Mouse (Mus musculus): ENCODE measurements at regions not wholly inside any gene's neighbourhood (a gene's known extent, or its start where the extent isn't known, plus 50 kb on each side); places are given as distances from the start of the nearest gene placed in this dataset.
A peak's percentile ranks its signal among the peaks of the same experiment; 100 is the strongest.

- Histone ChIP-seq H3K36me3 (ENCODE audit: insufficient read depth) (no peaks in the 10 kb centered on the region), H3K4me2 (no peak overlapping the region), H3K27me3 (ENCODE audit: insufficient read depth, low read length) (no peaks in the 10 kb centered on the region), H3K9me3 (ENCODE audit: low read depth, low read length) (no peaks in the 10 kb centered on the region), H3K27ac (ENCODE audit: low read depth) (no peak overlapping the region), H3K9ac (no peak overlapping the region), H3K4me1 (ENCODE audit: insufficient read depth) (peaks cover 6% of the 10 kb centered on the region; the same call in 1 of the 2 replicates), H3K4me3 (ENCODE audit: low read depth, low read length) (no peak overlapping the region)
- no peak for DNase-seq
- TF ChIP-seq CTCF (IDR thresholded peaks at IDR 0.05; ENCODE audit: low read depth), result no peak
- ATAC-seq (ENCODE audit: insufficient read depth), result no peak
- WGBS, result 64% methylated on average over 4 of the region's 4 CpGs
These were observed 106.3 kb upstream of the Gm10295 start for GRCm38 (mm10) chr7:71457409-71458103.

- Histone ChIP-seq H3K4me1 (ENCODE audit: insufficient read depth) (peaks cover 6% of the 10 kb centered on the region; the same call in 1 of the 2 replicates), H3K36me3 (ENCODE audit: insufficient read depth) (no peaks in the 10 kb centered on the region), H3K9me3 (ENCODE audit: low read depth, low read length) (no peaks in the 10 kb centered on the region), H3K4me3 (ENCODE audit: low read depth, low read length) (0 out of 2 replicates have a peak overlapping the region, but pooled peaks have one; percentile 4), H3K9ac (no peak overlapping the region; the same call in 1 of the 2 replicates), H3K27ac (ENCODE audit: low read depth) (peak overlapping the region; percentile 27; the same call in 1 of the 2 replicates), H3K27me3 (ENCODE audit: insufficient read depth, low read length) (no peaks in the 10 kb centered on the region), H3K4me2 (peak overlapping the region; percentile 52)
- ATAC-seq (ENCODE audit: insufficient read depth) (peak; percentile 24; the same call in 1 of the 2 replicates), DNase-seq (peak; percentile 35)
- no peak for TF ChIP-seq CTCF (IDR thresholded peaks at IDR 0.05; ENCODE audit: low read depth)
- WGBS, result 46% methylated on average over 13 of the region's 13 CpGs
These were observed 105.1 kb upstream of the Gm10295 start for GRCm38 (mm10) chr7:71456421-71456820.

- Histone ChIP-seq H3K4me3 (ENCODE audit: low read depth, low read length) (no peak overlapping the region), H3K9ac (no peak overlapping the region), H3K4me2 (no peak overlapping the region), H3K9me3 (ENCODE audit: low read depth, low read length) (no peaks in the 10 kb centered on the region), H3K27me3 (ENCODE audit: insufficient read depth, low read length) (no peaks in the 10 kb centered on the region), H3K27ac (ENCODE audit: low read depth) (peak overlapping the region; percentile 47; the same call in 1 of the 2 replicates), H3K36me3 (ENCODE audit: insufficient read depth) (no peaks in the 10 kb centered on the region), H3K4me1 (ENCODE audit: insufficient read depth) (no peaks in the 10 kb centered on the region)
- peak; percentile 83 for DNase-seq
- peak; percentile 85 for ATAC-seq (ENCODE audit: insufficient read depth)
- no peak for TF ChIP-seq CTCF (IDR thresholded peaks at IDR 0.05; ENCODE audit: low read depth)
- 52% methylated on average over 11 of the region's 11 CpGs for WGBS
These were observed 89.3 kb upstream of the Gm10295 start for GRCm38 (mm10) chr7:71440330-71441240.

- TF ChIP-seq CTCF (IDR thresholded peaks at IDR 0.05; ENCODE audit: low read depth), result no peak
- no peaks in the 10 kb centered on the region for H3K9me3 ChIP-seq (ENCODE audit: low read depth, low read length)
- H3K4me1 ChIP-seq (ENCODE audit: insufficient read depth), result no peaks in the 10 kb centered on the region
- DNase-seq (no peak), ATAC-seq (ENCODE audit: insufficient read depth) (no peak)
- 34% methylated on average over 2 of the region's 2 CpGs for WGBS
- no peaks in the 10 kb centered on the region for H3K36me3 ChIP-seq (ENCODE audit: insufficient read depth)
- no peak overlapping the region for H3K9ac ChIP-seq
- H3K27ac ChIP-seq (ENCODE audit: low read depth), result no peak overlapping the region
- H3K4me3 ChIP-seq (ENCODE audit: low read depth, low read length), result no peak overlapping the region
- no peaks in the 10 kb centered on the region for H3K27me3 ChIP-seq (ENCODE audit: insufficient read depth, low read length)
- H3K4me2 ChIP-seq, result no peak overlapping the region
These were observed 74.7 kb upstream of the Gm10295 start for GRCm38 (mm10) chr7:71425982-71426381.

GRCm38 (mm10) chr7:71419261-71419660 lies 68.0 kb upstream of the Gm10295 start:
- H3K27me3 ChIP-seq (ENCODE audit: insufficient read depth, low read length), result no peaks in the 10 kb centered on the region
- H3K4me2 ChIP-seq, result no peak overlapping the region
- no peak overlapping the region for H3K9ac ChIP-seq
- DNase-seq (peak; percentile 31), ATAC-seq (ENCODE audit: insufficient read depth) (no peak)
- no peaks in the 10 kb centered on the region for H3K9me3 ChIP-seq (ENCODE audit: low read depth, low read length)
- no peaks in the 10 kb centered on the region for H3K36me3 ChIP-seq (ENCODE audit: insufficient read depth)
- no peak for TF ChIP-seq CTCF (IDR thresholded peaks at IDR 0.05; ENCODE audit: low read depth)
- WGBS, result 52% methylated on average over 5 of the region's 5 CpGs
- H3K27ac ChIP-seq (ENCODE audit: low read depth), result peak overlapping the region; percentile 61; the same call in 1 of the 2 replicates
- no peak overlapping the region for H3K4me3 ChIP-seq (ENCODE audit: low read depth, low read length)
- no peaks in the 10 kb centered on the region for H3K4me1 ChIP-seq (ENCODE audit: insufficient read depth)

GRCm38 (mm10) chr7:71418856-71419255 lies 67.6 kb upstream of the Gm10295 start:
- Histone ChIP-seq H3K27me3 (ENCODE audit: insufficient read depth, low read length) (no peaks in the 10 kb centered on the region), H3K9me3 (ENCODE audit: low read depth, low read length) (no peaks in the 10 kb centered on the region), H3K9ac (no peak overlapping the region), H3K4me2 (no peak overlapping the region), H3K4me1 (ENCODE audit: insufficient read depth) (no peaks in the 10 kb centered on the region), H3K36me3 (ENCODE audit: insufficient read depth) (no peaks in the 10 kb centered on the region), H3K27ac (ENCODE audit: low read depth) (peak overlapping the region; percentile 61; the same call in 1 of the 2 replicates), H3K4me3 (ENCODE audit: low read depth, low read length) (no peak overlapping the region)
- no peak for ATAC-seq (ENCODE audit: insufficient read depth)
- DNase-seq, result no peak
- 54% methylated on average over 3 of the region's 3 CpGs for WGBS
- no peak for TF ChIP-seq CTCF (IDR thresholded peaks at IDR 0.05; ENCODE audit: low read depth)

- no peak overlapping the region for H3K9ac ChIP-seq
- no peak overlapping the region for H3K4me2 ChIP-seq
- H3K27ac ChIP-seq (ENCODE audit: low read depth), result no peak overlapping the region
- H3K4me3 ChIP-seq (ENCODE audit: low read depth, low read length), result no peak overlapping the region
- no peak for DNase-seq
- 54% methylated on average over 2 of the region's 2 CpGs for WGBS
- no peaks in the 10 kb centered on the region for H3K27me3 ChIP-seq (ENCODE audit: insufficient read depth, low read length)
- no peaks in the 10 kb centered on the region for H3K36me3 ChIP-seq (ENCODE audit: insufficient read depth)
- TF ChIP-seq CTCF (IDR thresholded peaks at IDR 0.05; ENCODE audit: low read depth), result no peak
- no peaks in the 10 kb centered on the region for H3K9me3 ChIP-seq (ENCODE audit: low read depth, low read length)
- H3K4me1 ChIP-seq (ENCODE audit: insufficient read depth), result peaks cover 14% of the 10 kb centered on the region
- ATAC-seq (ENCODE audit: insufficient read depth), result no peak
These were observed 63.5 kb upstream of the Gm10295 start for GRCm38 (mm10) chr7:71414756-71415155.

Measured in lung, embryonic 14.5 days (tissue).